Mouse (Mus musculus): ENCODE data around the gene Catsperd.

- TF ChIP-seq CTCF (IDR thresholded peaks at IDR 0.05; ENCODE audit: low read depth) (no peak), EP300 (IDR thresholded peaks at IDR 0.05; ENCODE audit: low read depth) (no peak)
Measured at GRCm38 (mm10) chr17:56626260-56626659, 1.7 kb upstream of the Catsperd start.
